Mouse (Mus musculus) midbrain, embryonic 14.5 days (tissue): ENCODE results near the gene Cdc37. TPM values are rescaled to one million over a fixed set of nuclear protein-coding genes. Genes with fewer than 3 reads are reported as not detected.

Experiments used
- ATAC-seq: fragments of 200-750 bp; cut with Nextera tagmentation; 2 replicates; pipeline ENCODE4 v1.8.0; 2017; ENCODE audit warnings: moderate number of reproducible peaks, moderate library complexity; ENCODE audit not compliant: low FRiP score, low TSS enrichment
- DNase-seq: peaks from one replicate; pipeline ENCODE4 v3.0.0-alpha.2; 2015
- H3K27ac ChIP-seq: fragments of 300-500 bp; sonication (generic); replicated peaks from 2 replicates; pipeline ENCODE4 v1.5.1; 2014; ENCODE audit warnings: mild to moderate bottlenecking, low read depth, low read length, moderate library complexity
- H3K27me3 ChIP-seq: fragments of 300-500 bp; sonication (generic); 2 replicates; pipeline ENCODE4 v1.6.1; 2014; ENCODE audit warnings: low read length, control low read depth, mixed read lengths; ENCODE audit not compliant: control insufficient read depth, insufficient read depth
- H3K36me3 ChIP-seq: fragments of 300-500 bp; sonication (generic); 2 replicates; pipeline ENCODE4 v1.6.1; 2014; ENCODE audit warnings: low read length, control low read depth; ENCODE audit not compliant: control insufficient read depth, insufficient read depth
- H3K4me1 ChIP-seq: fragments of 300-500 bp; sonication (generic); 2 replicates; pipeline ENCODE4 v1.6.1; 2014; ENCODE audit warnings: mild to moderate bottlenecking, antibody characterized with exemption, low read length, control low read depth; ENCODE audit not compliant: control insufficient read depth, insufficient read depth
- H3K4me2 ChIP-seq: fragments of 300-500 bp; sonication (generic); 2 replicates; pipeline ENCODE4 v1.6.1; 2014; ENCODE audit warnings: mild to moderate bottlenecking, low read length, moderate library complexity
- H3K4me3 ChIP-seq: fragments of 300-500 bp; sonication (generic); replicated peaks from 2 replicates; pipeline ENCODE4 v1.5.1; 2014; ENCODE audit warnings: low read depth, low read length
- H3K9ac ChIP-seq: fragments of 300-500 bp; sonication (generic); replicated peaks from 2 replicates; pipeline ENCODE4 v1.6.1; 2014; ENCODE audit warnings: mild to moderate bottlenecking, low read length, moderate library complexity
- H3K9me3 ChIP-seq: fragments of 300-500 bp; sonication (generic); 2 replicates; pipeline ENCODE4 v1.6.1; 2016; ENCODE audit warnings: low read length, control low read depth, mixed read lengths; ENCODE audit not compliant: control insufficient read depth
- WGBS: fragments of 180-500 bp; shearing (Covaris S2); extraction: QIAGEN DNeasy Blood & Tissue Kit; methylation state at CpG from one replicate; pipeline ENCODE4 v1.1.7; 2014; 5-methylcytosine and 5-hydroxymethylcytosine counted together
- polyA plus RNA-seq: library from polyadenylated mRNA; unstranded; fragments of >200 nt; fragmentation: Nextera tagmentation; extraction: Ambion mirVana; gene quantifications from 2 replicates; pipeline ENCODE4 v1.2.1, GENCODE M21; 2014

Gene Cdc37
- polyA plus RNA-seq, 1 experiment from 2014 or later: 223 TPM

GRCm38 (mm10) chr9:21083324-21083723, 66.5 kb downstream of the Cdc37 start:
- Histone ChIP-seq H3K36me3 (peaks cover 94% of the 10 kb centered on the region), H3K4me2 (no peak overlapping the region), H3K4me1 (no peaks in the 10 kb centered on the region), H3K4me3 (no peak overlapping the region), H3K27me3 (no peaks in the 10 kb centered on the region), H3K9ac (no peak overlapping the region), H3K27ac (no peak overlapping the region), H3K9me3 (no peaks in the 10 kb centered on the region)
- ATAC-seq (no peak), DNase-seq (no peak)
- WGBS: 76% methylated on average over 3 of the region's 3 CpGs

Other genes with a start within 250 kb of the Cdc37 start
- 51.1 and 51.5 TPM in 2 replicates for gene Dnmt1, start 190.1 kb downstream of the Cdc37 start, polyA plus RNA-seq
- 4.1 and 10.8 TPM in 2 replicates for gene S1pr2, start 173.2 kb downstream of the Cdc37 start, polyA plus RNA-seq
- gene Mrpl4, start 147.2 kb downstream of the Cdc37 start, polyA plus RNA-seq: 98.6 and 112 TPM in 2 replicates
- gene Icam1, start 134.0 kb downstream of the Cdc37 start, polyA plus RNA-seq: 1.7 and 4.1 TPM in 2 replicates
- gene Icam4, start 120.6 kb downstream of the Cdc37 start, polyA plus RNA-seq: not detected in 2 replicates
- gene Icam5, start 117.9 kb downstream of the Cdc37 start, polyA plus RNA-seq: 0.71 and 1.0 TPM in 2 replicates
- gene Zglp1, start 82.9 kb downstream of the Cdc37 start, polyA plus RNA-seq: 1.5 and 1.6 TPM in 2 replicates
- 1.3 and 2.6 TPM in 2 replicates for gene Gm49373, start 76.9 kb downstream of the Cdc37 start, polyA plus RNA-seq
- gene Fdx1l, start 76.4 kb downstream of the Cdc37 start, polyA plus RNA-seq: 55.5 and 82.2 TPM in 2 replicates
- 1.9 and 2.0 TPM in 2 replicates for gene Gm38431, start 58.0 kb downstream of the Cdc37 start, polyA plus RNA-seq
- gene Raver1, start 58.0 kb downstream of the Cdc37 start, polyA plus RNA-seq: 28.3 and 41.0 TPM in 2 replicates
- gene Tyk2, start 18.7 kb downstream of the Cdc37 start, polyA plus RNA-seq: 7.4 and 8.5 TPM in 2 replicates
- 28.4 and 32.3 TPM in 2 replicates for gene Pde4a, start 15.7 kb upstream of the Cdc37 start, polyA plus RNA-seq
- 40.3 and 53.7 TPM in 2 replicates for gene Keap1, start 89.4 kb upstream of the Cdc37 start, polyA plus RNA-seq
- 2.3 and 2.8 TPM in 2 replicates for gene S1pr5, start 98.5 kb upstream of the Cdc37 start, polyA plus RNA-seq
- gene Atg4d, start 115.3 kb upstream of the Cdc37 start, polyA plus RNA-seq: 44.6 and 44.7 TPM in 2 replicates
- gene Kri1, start 138.0 kb upstream of the Cdc37 start, polyA plus RNA-seq: 12.9 and 16.9 TPM in 2 replicates
- gene Cdkn2d, start 141.4 kb upstream of the Cdc37 start, polyA plus RNA-seq: 84.9 and 95.7 TPM in 2 replicates
- gene Ap1m2, start 162.4 kb upstream of the Cdc37 start, polyA plus RNA-seq: 0.88 and 1.5 TPM in 2 replicates
- gene Slc44a2, start 170.7 kb upstream of the Cdc37 start, polyA plus RNA-seq: 49.3 and 67.4 TPM in 2 replicates
- 212 and 267 TPM in 2 replicates for gene Ilf3, start 217.9 kb upstream of the Cdc37 start, polyA plus RNA-seq